Mouse (Mus musculus) G1E (cell line): Measurements from ENCODE around the gene Enox1. TPM values are rescaled to one million over a fixed set of nuclear protein-coding genes. Genes with fewer than 3 reads are reported as not detected.

ENCODE experiments used
- ATAC-seq: 2 replicates; pipeline ENCODE4 v1.8.0; 2016; ENCODE audit warnings: mild to moderate bottlenecking; ENCODE audit not compliant: insufficient number of reproducible peaks, poor library complexity, low FRiP score, severe bottlenecking; ENCODE audit errors: extremely low read depth
- DNase-seq: peaks from one replicate; pipeline ENCODE4 v3.0.0; 2012; ENCODE audit warnings: low spot score
- H3K27me3 ChIP-seq: 2 replicates; pipeline ENCODE4 v1.6.1; 2012; ENCODE audit warnings: mild to moderate bottlenecking, low read length, inconsistent platforms; ENCODE audit not compliant: insufficient read depth
- H3K36me3 ChIP-seq: replicated peaks from 2 replicates; pipeline ENCODE3; 2012; ENCODE audit warnings: mild to moderate bottlenecking, inconsistent platforms
- H3K4me1 ChIP-seq: 2 replicates; pipeline ENCODE4 v1.6.1; 2012; ENCODE audit warnings: low read depth, low read length, inconsistent platforms, mixed read lengths; ENCODE audit not compliant: insufficient read depth
- H3K4me3 ChIP-seq: 2 replicates; pipeline ENCODE4 v1.5.1; 2012; ENCODE audit warnings: low read depth, mild to moderate bottlenecking, inconsistent platforms, low read length, moderate library complexity, mixed read lengths
- H3K9me3 ChIP-seq: replicated peaks from 2 replicates; pipeline ENCODE4 v1.6.1; 2012; ENCODE audit warnings: inconsistent platforms
- CTCF ChIP-seq: IDR thresholded peaks from 2 replicates; pipeline ENCODE4 v1.5.1; 2012; ENCODE audit warnings: low read depth, low read length, inconsistent platforms, mixed read lengths
- GATA1 ChIP-seq: IDR thresholded peaks from 2 replicates; pipeline ENCODE4 v1.6.1; 2012; ENCODE audit warnings: borderline replicate concordance, low read length, inconsistent platforms, mixed read lengths
- GATA2 ChIP-seq: IDR thresholded peaks from 2 replicates; pipeline ENCODE4 v1.6.1; 2012; ENCODE audit warnings: low read depth, low read length, inconsistent platforms, borderline replicate concordance
- POLR2AphosphoS5 ChIP-seq: IDR thresholded peaks from 2 replicates; pipeline ENCODE4 v1.6.1; 2012; ENCODE audit warnings: low read depth, low read length, inconsistent platforms; ENCODE audit not compliant: insufficient replicate concordance
- TAL1 ChIP-seq: conservative IDR thresholded peaks from 2 replicates; pipeline ENCODE4 v1.6.1; 2012; ENCODE audit warnings: low read depth, low read length, inconsistent platforms, mixed read lengths
- polyA plus RNA-seq: library from polyadenylated mRNA; stranded (reverse); fragments of >175 nt; gene quantifications from 2 replicates; pipeline ENCODE4 v1.2.3, GENCODE M21; 2012
- total RNA-seq, 2 experiments: library from RNA; stranded (forward) in 1 of 2; stranded (reverse) in 1 of 2; fragments of 200-1000 nt in 1 of 2; fragments of >200 nt in 1 of 2; fragmentation: Nextera tagmentation in 1 of 2; gene quantifications; 2 replicates each; pipeline ENCODE4 v1.2.3; 2014 to 2017

Enox1 gene
- total and polyA plus RNA-seq, 3 experiments = 0.05 TPM; not detected in 2

DNA sequence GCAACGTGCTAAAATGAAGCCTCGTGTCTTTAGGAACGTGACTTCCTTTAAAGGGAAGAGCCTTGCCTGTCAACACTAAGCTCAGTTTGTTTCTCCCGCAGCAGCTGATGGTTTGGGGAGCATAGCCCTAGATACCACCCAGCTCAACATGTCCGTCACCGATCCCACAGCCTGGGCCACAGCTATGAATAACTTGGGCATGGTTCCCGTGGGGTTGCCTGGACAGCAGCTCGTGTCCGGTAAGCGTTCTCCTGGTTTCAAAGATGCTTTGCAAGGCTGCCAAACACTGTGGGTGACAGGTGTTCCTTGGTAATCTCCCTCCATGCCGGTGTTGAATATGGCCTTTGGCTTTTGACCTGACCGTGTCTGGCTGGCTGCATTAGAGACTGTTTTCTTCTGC lies 351.5 kb downstream of the Enox1 start:
- ATAC-seq = no peak
- TF ChIP-seq GATA1 (no peak), GATA2 (no peak), CTCF (no peak), TAL1 (no peak), POLR2AphosphoS5 (no peak)
- peaks cover 46% of the 10 kb centered on the region for H3K9me3 ChIP-seq

DNA sequence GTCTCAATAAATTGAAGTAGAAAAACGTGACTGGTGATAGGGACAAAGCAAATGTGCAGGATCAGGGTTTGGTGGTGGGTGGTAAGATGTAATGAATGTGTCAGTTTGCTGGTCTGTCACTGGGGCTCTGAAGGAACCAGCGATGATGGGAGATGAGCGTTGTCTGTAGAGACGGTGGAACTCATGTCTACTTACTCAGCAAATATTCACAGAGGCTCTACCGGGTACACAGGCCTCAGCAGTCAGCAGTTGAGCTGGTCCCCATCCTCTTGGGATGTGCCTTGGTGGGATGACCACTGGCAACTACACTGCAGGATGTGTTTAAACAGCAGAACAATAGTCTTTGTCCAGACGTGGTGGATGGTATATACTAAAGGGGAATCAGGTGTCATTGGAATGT lies 352.5 kb downstream of the Enox1 start:
- Histone ChIP-seq H3K4me3 (no peak overlapping the region), H3K36me3 (no peaks in the 10 kb centered on the region), H3K27me3 (no peaks in the 10 kb centered on the region), H3K9me3 (peaks cover 49% of the 10 kb centered on the region), H3K4me1 (no peaks in the 10 kb centered on the region)
- no peak for TF ChIP-seq CTCF
- TF ChIP-seq GATA1 = no peak
- ATAC-seq = no peak
- no peak for DNase-seq

More for the DNA sequence above, 351.5 kb downstream of the Enox1 start:
- no peaks in the 10 kb centered on the region for H3K4me1 ChIP-seq
- H3K36me3 ChIP-seq = no peaks in the 10 kb centered on the region
- no peak for DNase-seq
- H3K27me3 ChIP-seq = no peaks in the 10 kb centered on the region
- H3K4me3 ChIP-seq = no peak overlapping the region

DNA sequence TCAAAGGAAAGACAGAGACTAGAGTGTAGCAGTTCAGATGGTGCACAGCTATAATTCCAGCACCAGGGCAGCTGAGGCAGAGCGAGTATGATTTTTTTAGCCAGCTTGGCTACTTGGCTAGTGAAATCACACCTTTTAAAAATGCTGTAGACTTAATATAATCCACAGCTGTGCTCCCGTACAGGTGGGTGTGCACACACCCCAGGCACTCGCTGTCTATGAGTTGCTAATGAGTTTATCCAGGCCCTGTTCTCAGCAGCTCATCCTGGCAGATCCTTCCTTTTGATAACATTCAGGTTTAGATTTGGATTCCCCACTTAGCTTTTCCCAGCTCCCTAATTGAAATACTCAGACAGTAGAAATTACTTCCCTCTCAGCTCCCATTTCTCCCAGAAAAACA lies 353.4 kb downstream of the Enox1 start:
- no peak overlapping the region for H3K4me3 ChIP-seq
- no peak for TF ChIP-seq TAL1
- no peak for TF ChIP-seq GATA2
- TF ChIP-seq GATA1 = no peak
- TF ChIP-seq CTCF = no peak
- no peak for TF ChIP-seq POLR2AphosphoS5

DNA sequence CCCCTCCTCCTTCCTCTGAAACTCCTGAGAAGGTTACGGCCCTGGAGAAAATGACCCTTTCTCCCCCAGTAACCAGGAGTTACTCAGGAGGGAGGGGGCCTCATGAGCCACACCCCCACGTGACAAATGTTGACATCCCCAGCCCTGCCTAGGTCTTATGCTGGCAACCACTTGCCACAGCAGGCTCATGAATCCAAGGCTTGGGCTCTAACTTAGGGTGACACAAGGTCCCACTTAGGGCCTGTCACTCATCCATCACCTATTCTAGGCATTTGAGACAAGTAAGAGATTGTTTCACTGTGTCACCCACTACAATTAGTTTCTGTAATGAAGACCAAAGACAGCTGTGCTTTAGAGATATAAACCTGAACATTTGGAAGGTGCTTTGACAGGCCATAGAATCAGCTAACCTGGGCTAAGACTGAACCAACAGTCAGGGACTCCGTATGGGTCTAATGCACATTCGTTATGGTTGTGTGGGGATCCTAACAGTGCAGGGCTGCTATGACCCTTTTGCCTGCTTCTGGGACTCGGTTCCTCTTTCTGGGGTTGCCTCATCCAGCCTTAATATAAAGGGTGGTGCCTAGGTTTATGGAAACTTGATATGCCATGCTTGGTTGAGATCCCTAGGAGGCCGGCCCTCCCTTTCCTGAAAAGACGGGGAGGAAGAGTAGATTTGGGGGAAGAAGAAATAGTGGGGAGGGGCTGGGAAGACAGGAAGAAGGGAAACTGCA lies 354.7 kb downstream of the Enox1 start:
- no peaks in the 10 kb centered on the region for H3K36me3 ChIP-seq
- TF ChIP-seq CTCF (no peak), GATA2 (no peak), GATA1 (no peak), TAL1 (no peak), POLR2AphosphoS5 (no peak)
- H3K9me3 ChIP-seq = peaks cover 57% of the 10 kb centered on the region
- no peak for ATAC-seq
- no peak overlapping the region for H3K4me3 ChIP-seq
- DNase-seq = no peak
- no peaks in the 10 kb centered on the region for H3K27me3 ChIP-seq
- H3K4me1 ChIP-seq = no peaks in the 10 kb centered on the region

More for the DNA sequence above, 353.4 kb downstream of the Enox1 start:
- Histone ChIP-seq H3K4me1 (no peaks in the 10 kb centered on the region), H3K27me3 (no peaks in the 10 kb centered on the region), H3K36me3 (no peaks in the 10 kb centered on the region), H3K9me3 (peaks cover 50% of the 10 kb centered on the region)
- no peak for DNase-seq
- ATAC-seq = no peak

DNA sequence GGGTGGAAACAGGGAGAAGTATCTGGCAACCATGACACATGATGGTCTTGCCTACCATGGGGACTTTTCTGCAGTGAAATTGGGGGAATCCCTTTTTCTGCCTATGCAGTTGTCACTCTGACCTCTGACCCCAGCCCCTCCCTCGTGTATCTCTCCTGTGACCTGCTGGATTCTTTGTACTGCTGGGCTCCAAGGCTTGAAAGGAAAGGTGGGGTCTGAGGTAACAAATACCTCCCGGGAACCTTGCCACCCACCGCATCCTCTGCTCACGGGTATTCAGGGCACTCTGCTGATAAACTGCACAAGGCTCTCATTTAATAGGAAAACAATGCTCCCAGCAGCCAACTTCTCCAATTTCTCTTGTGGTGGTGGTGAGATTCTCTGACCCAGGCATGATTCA lies 361.5 kb downstream of the Enox1 start:
- H3K9me3 ChIP-seq = peaks cover 67% of the 10 kb centered on the region
- H3K4me1 ChIP-seq = no peaks in the 10 kb centered on the region
- DNase-seq (no peak), ATAC-seq (no peak)
- no peak overlapping the region for H3K4me3 ChIP-seq
- H3K27me3 ChIP-seq = no peaks in the 10 kb centered on the region
- H3K36me3 ChIP-seq = no peaks in the 10 kb centered on the region
- TF ChIP-seq CTCF (no peak), GATA1 (no peak), TAL1 (no peak), GATA2 (no peak), POLR2AphosphoS5 (no peak)

DNA sequence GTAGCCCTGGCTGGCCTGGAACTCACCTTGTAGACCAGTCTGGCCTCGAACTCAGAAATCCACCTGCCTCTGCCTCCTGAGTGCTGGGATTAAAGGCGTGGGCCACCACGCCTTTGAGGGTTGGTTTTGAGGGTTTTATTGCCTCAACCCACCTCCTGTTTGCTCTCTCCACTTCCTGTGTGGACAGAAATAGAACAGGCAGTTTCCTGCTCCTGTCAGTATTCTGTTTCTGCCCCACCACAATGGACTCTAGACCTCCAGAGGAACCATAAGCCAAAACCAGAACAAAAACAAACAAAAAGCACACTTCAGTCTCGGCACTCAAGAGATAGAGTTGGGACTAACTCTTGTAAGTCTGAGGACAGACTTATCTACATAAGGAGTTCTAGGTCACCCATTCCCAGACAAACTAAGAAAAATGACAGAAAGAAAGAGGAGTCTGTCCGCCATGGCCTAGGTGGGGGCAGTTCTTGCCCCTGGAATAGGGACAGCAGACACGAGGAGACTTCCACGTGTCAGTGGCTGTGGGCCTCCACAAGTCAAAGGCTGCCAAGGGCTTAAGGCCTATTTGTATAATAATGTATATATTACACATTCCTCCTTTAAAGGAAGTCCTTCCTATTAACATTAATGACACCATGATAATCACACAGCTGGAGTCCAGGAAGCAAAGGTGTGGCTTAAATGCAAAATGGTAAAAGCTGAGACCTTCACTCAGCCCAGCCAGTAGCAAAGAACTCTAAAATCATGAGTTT lies 362.6 kb downstream of the Enox1 start:
- H3K4me3 ChIP-seq = no peak overlapping the region
- ATAC-seq = no peak
- H3K36me3 ChIP-seq = no peaks in the 10 kb centered on the region
- no peak for DNase-seq
- TF ChIP-seq CTCF (no peak), POLR2AphosphoS5 (no peak), TAL1 (no peak), GATA2 (no peak), GATA1 (no peak)
- H3K27me3 ChIP-seq = no peaks in the 10 kb centered on the region
- H3K4me1 ChIP-seq = no peaks in the 10 kb centered on the region
- H3K9me3 ChIP-seq = peaks cover 67% of the 10 kb centered on the region
